Mouse (Mus musculus) cerebellum, postnatal 36 days (tissue): Measurements from ENCODE around the gene Trappc3l.
A peak's percentile ranks its signal among the peaks of the same experiment; 100 is the strongest.

Experiments used
- DNase-seq, 2 experiments: peaks; one replicate each; pipeline ENCODE4 v3.0.0; 2021 to 2022; ENCODE audit warnings: mixed read lengths in 2 of 2

Gene Trappc3l

DNA sequence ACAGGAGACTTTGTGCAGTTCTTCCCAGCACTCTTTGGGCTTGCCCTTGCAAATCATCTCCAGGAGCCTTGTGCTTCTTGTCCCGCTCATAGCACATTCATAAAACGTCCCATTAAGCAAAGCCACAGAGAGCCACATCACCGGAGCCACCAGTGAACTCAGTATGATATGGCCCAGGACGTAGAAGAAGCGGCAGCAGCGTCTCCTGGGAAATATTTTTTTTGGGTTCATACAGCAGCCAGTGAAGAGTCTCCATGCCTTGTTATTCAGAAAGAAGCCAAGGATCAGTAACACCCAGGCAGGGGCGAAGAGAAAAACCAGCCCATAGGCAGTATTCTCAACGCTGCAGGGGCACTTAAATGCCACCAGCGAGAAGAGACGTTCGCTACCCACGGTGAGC, 58.6 kb downstream of the Trappc3l start:
- DNase-seq: no peak

DNA sequence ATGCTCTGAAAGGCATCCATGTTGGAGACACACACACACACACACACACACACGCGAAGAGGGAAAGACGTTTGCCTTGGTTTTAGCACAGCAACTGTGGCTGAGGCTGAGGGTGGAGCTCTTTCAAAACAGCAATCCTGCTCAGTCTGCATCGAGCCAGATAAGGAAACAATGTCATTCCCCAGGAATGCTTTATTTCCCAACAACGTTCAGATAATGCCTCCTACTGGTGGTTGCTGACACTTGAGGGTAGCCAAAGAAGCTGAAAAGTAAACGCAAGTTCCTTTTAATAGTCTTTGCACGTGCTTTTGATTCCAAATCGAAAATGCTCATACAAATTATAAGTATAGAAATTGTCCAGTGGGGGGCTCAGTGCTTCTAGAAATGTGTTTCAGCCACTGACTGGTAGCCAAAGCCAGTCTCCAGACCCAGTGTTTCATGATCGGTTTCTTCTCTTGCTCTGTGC, 59.1 kb downstream of the Trappc3l start, which contains the start of gene Calhm5:
Calhm5 (minus strand) TSS at position 102 of the 466 bp plus-strand sequence.
- peak in 1 of 2 experiments; percentile 6 for DNase-seq

DNA sequence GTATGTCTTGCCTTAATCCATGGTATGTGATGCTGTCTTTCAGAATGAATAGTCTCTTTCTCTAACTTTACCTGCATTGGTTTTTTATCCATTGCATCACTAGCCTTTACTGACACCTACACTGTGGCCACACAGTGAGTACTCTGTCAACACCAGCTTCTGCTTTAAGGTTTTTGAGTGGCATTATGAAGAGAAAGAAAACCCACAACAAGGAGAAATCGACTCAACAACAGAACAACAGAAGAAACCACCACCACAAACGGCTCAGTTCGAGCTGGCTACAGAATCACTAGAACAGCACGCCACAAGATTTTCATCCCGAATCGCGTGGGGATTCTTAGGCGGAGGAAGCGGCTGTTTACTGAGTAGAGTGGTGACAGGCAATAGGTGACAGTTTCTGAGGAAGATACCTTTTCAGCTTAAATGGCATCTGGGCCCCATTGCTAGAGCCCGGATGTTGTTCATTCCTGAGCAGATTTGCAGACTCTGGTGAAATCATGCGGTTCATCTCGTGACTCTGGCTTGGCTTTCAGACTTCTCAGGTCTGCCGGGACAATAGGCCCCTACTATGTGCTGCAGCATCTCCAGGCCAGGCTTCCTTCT, 73.6 kb downstream of the Trappc3l start:
- no peak for DNase-seq

DNA sequence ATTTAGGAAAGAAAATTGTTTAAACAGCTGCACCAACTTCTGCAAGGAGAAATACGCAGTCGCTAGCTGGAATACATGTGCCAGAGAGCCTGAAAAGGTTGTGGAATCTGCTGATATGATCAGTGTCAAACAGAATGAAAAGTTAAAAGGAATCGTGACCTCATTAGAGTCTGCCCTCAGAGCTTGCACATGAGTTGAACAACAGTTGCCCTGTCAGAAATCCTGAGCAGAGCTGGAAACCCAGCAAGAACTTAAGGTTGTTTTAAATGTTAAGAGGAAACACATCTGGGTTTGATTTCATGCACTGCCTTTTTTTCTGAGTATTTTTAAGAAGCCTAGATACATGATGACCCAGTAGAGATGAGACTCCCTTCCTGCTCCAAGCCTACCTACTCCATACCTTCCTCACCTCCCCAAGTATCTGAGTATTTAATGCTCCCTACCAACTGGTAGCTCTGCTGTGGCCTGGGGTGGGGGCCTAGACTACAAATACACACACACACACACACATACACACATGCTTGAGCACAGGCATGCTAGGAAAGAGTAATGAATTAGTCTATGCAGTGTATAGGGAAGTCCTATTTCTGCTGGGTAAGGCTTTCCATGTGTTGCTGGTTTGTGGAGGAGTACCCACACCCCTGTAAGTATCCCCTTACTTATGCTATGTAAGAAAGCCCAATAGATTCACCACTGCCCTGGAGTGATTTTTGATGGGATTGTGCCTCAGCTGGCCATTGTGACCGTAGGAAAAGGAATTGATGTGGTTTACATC, 74.8 kb downstream of the Trappc3l start:
- DNase-seq: no peak

DNA sequence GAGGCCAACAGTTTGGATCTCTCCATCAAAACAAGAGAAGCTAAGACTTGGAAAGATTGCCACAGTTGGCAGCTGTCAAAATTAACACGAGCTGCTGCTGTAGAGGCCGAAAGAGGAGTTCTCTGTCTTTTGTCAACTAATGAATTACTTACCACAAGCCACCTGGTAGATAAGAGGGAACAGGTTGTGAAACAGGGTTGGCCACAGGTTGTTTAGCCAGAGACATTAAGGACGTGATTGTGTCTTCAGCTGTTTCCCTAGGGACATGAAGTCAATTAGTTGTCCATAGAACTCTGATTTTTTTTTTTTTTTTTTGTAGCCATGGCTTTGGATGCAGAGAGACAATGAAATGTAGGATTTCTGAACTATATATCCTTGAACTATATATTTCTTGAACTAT, 79.7 kb downstream of the Trappc3l start:
- no peak for DNase-seq

DNA sequence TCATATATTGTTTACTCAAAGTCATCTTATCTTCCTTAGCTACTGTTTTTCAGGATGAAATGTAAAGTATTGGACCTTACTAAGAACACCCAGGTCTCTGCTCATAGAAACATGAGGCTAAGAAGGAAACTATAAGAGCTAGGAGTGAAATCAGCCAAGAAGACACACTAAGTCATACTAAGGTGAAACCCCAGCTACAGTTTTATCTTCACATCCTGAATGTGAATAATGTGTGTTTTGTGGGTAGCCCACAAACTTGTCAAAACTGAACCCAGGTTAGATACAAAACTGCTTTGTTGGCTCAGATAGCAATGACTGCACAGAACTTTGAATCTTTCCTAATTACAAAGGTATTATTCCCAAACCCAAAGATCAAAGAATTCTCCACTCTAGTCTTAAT, 80.4 kb downstream of the Trappc3l start:
- no peak for DNase-seq

DNA sequence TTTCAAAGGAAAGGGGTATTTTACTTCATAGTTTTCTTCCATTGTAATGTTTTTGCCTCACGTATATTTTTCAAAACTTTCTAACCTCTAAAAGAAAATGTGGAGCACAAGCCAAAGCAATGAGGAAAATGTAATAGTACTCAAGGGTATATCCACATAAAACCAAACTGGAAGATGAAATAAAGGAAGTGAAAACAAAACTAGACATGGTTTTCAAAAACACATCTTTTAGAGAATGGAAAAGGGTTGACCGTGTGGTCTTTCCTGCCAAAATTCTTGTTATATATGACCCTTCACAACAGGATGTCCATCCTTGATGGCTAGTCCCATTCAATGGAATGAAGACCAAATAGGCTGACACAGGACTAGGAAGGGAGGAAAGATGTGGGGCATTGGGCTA, 81.0 kb downstream of the Trappc3l start:
- no peak for DNase-seq

DNA sequence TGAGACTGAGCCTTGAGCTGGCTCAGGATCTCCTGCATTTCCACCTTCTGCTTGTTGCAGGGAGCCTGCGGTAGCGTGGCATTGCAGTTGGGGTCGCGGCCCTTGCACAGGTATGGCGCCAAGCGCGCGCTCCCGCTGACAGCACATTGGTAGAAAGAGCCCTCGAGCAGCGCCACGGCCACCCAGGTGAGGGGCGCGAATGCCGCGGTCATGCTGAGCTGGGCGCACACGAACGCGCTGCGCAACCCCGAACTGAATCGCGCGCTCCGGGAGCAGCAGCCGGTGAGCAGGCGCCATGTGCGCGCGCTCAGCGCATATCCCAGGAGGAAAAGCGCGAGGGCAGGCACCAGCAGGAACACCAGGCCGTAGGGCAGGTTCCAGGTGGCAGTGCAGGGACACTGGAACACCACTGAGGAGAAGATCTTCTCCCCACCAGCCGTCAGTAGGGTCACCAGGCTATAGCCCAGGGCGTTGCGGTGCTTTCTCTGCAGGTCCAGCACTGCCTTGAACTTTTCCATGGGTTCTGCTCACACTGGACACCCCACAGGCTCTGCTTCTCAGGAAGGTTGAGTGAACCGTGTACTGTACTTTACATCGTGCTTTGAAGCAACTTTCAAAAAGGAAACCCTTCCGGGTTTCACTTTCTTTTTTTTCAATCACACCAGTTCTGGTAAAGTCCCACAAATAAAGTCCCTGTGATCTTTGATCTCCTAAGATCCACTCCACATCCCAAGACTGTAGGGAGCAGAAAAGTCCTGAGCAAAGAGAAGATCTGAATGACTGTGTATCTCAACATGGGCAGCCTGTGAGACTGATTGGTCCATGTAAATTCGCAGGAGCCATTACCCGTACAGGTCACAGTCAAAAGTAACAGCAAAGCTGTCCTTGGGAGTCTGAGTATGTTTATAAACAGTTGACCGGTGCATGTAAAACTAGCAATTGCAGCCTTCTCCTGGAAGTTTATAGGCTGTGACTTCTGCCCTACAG, 90.3 kb downstream of the Trappc3l start, which contains the start of gene Calhm6:
Calhm6 (minus strand) TSS at position 593 of the 987 bp plus-strand sequence.
- DNase-seq: no peak

DNA sequence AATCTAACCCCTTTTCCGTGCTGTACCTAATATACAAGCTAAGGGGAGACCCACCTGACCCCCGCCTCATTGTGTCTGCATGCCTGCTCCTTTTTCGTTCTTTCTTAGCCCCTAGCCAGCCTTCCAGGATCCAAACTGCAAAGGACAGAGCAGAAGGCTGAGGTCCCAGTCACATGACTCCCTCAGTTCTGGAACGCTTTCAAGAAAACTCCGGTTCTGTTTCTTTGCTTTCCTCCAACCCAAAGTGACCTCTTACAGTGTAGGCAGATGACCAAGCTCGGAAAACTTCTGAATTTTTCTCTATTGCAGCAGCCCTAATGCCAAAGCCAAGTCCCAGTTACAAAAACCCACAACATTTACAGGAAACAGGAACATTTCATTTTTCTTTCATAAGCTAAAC, 91.0 kb downstream of the Trappc3l start:
- no peak for DNase-seq

DNA sequence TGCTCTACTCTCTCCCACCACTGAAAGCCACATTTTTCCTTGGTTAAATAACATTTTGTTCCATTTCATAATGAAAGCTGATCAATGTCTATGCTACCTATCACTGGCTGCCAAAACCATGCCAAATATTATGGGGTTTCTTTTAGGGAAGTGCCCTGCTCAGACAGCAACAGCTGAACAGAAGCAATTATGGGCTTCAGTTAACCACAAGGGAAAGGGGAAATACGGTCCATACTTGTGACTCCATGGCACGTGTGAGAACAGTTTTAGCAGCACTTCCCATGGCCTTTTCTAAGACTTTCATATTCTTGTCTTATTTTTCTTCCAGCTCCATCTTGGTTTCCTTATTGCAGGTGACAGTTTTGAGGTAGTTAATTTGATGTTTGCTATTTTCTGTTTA, 94.0 kb downstream of the Trappc3l start:
- no peak for DNase-seq

DNA sequence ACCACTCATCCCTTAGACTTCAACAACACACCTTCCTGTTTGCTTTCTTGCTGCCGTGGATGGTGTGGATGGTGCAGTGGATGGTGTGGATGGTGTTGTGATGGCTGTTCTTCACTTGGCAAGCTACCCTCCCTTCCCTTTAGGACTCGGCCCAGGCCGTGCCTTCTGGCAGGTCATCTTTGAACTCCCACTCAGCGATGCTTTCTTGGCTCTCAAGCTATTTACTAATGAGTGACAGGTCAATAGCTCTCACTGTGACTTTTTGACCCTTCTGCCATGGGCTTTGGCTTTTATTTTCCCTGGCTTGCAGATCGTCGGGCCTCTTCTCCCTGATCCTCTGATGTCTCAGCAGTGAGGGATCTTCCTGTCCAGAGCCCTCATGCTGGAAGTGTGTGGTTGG, 99.0 kb downstream of the Trappc3l start:
- DNase-seq: no peak

DNA sequence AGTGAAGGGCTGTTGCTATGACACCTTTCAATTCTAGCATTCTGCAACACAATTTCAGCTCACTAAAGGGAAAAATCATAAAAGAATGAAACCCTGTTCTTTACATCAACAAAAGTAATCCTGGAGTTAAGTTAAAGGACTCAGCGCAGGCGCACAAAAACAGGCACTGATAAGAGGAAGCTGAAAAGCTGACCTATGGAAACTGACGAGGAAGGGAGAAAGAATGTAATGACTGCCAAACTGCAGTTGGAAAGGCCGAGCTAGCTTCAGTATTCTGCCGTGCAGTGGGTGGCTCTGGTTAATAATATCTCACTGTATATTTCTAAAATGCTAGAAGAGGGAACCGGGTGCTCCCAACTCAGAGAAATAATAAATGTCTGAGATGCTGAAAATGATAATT, 100.6 kb downstream of the Trappc3l start:
- no peak for DNase-seq

DNA sequence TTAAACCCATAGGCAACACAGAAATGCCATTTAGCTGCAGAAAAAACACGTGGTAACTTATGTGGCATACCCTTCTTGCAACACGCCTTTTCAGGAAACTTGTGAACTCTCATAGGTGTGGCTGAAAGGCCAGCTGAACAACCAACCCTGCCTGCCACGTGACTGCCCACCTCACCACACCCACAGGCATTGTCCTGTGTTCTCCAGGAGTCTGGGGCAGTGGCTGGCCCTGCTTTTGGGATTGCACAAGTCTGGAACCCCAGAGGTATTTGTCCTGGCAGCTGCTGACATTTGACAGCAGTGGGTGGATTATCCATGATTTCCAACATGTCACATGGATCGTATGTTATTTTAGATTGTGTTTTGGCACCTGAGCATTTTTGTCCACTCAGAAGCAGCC, 102.4 kb downstream of the Trappc3l start:
- no peak for DNase-seq

DNA sequence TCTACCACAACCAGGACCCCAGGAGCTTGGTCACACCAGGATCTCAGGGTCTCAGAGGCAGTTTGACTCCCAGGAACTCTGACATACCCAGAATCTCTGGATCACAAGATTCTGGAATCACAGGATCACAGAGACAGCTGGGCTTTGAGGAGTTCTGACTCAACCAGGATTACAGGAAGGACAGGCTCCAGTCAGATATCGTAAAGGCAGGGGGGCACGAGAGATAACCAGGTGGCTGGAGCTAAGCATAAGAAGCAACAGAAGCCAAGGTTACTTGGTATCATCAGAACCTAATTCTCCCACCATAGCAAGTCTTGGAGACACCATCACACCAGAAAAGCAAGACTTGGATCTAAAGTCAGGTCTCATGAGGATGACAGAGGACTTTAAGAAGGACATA, 104.3 kb downstream of the Trappc3l start:
- no peak for DNase-seq

DNA sequence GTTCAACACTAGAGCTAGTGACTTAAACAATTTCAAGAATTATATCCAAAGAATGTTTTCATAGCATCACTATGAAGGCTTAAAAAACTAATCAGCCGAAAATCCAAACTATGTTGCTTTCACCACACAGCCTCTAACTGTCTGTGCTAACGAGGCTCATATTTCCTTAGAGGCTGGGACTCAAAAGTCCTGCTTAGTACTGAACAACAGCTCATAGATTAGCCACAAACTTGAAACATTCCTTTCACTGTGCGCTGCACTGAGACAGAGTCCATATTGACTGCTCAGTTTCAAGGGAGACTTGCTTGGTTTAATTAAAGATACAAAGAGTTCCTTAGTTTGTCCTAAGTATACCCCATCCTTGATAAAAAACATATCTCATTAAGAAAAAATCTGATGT, 112.4 kb downstream of the Trappc3l start:
- DNase-seq: no peak

DNA sequence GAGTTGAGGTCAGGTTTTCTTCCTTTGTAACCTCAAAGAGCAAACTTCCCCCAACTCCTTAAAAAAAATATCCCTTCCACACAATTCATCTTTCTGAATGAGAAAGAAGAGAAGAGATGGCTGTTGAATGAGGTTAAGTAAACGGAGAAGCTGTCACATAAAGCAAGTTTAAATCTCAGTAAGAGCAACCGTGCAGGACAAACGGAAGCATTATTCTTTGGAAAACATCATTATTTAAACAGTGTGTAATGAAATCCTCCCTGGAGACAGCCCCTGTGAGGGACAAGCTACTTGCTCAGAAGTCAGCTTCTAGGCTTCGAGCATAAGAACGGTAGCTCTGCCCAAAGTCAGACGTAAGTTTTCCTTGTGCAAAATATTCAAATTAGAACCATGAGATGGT, 113.1 kb downstream of the Trappc3l start:
- no peak for DNase-seq

DNA sequence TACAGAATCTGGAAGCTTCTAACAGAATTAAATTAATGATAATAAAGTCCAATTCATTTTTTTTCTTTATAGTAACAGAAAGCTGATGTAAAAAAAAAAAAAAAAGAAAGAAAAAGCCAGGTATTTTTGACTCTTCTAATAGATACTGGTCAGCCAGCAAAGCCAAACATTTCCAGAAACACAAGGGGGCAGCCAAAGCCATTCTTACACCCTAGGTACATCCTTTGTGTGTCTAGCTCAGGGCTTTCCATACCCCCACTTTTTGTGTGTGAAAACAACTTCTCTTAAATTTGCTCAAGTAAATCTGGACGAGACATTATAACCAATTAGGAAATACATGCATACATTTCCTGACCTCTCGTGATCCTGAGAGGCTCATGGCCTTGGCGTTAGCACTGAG, 114.4 kb downstream of the Trappc3l start:
- DNase-seq: no peak

DNA sequence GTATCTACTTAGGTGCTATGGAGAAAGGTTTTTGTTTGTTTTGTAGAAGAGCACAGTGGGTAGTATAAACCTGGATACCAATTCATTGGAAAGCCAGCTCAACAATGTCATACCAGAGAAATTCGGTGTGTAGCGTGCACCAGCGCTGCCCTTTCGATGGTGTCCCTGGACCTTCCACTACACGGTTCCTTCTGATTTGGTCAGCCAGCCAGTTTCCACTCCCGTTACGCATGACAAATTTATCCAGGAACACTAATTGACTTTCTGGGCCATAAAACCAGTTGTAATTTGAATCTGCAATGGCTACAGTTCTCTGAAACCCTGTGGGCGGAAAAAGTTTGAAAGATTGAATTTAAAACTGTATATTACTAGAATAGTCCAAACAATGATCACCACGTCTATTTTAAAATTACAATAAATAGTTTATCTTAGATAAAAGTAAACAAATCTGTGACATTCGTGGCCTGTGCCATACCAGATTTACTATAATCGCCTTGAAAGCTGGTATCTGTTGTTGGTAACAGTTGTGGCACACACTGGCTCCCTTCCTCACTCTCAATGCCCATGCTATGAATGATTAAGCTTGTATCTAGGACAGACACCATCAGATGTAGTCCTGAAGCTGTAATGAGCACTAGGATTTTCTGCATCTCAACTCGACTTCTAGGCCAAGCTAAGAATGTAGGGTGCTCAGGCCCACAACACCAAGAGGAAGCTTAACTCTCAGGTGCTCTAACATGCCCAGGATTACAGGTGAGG, 118.6 kb downstream of the Trappc3l start:
- no peak for DNase-seq
